8 mouse cellular contexts compared by ENCODE assay signal in genomic region chr11:102087081-102087751, GRCm38 (mm10). TPM values are rescaled to one million over a fixed set of nuclear protein-coding genes. Genes with fewer than 3 reads are reported as not detected.
DNase-seq lines count a peak whose midpoint lies in the region; ATAC-seq lines count a peak whose summit lies in the region.

No protein-coding gene starts in this region.

- peak; percentile 76 to 79 for DNase-seq in adrenal gland, adult 18-20 months (ENCODE audit: low spot score in 2 of 2)
- DNase-seq in embryo, embryonic 11 days, result peak; percentile 96
- DNase-seq in gastrocnemius, postnatal 25 days, result peak; percentile 43
- peak; percentile 82 to 89 for DNase-seq in left cerebral cortex, postnatal 14 days (ENCODE audit: low spot score in 2 of 2)
- DNase-seq in right cerebral cortex, postnatal 25 days, result peak; percentile 85
- DNase-seq in urinary bladder, postnatal 36 days (ENCODE audit: low spot score in 2 of 2), result peak; percentile 71 to 82

- H3K36me3 ChIP-seq in intestine, embryonic 15.5 days, result no peaks in the 10 kb centered on the region

- peak overlapping the region; percentile 68 for H3K4me3 ChIP-seq in intestine, embryonic 15.5 days (replicated peaks)

- peak; percentile 70 for ATAC-seq in intestine, embryonic 15.5 days
- peak; percentile 25 for ATAC-seq in megakaryocyte-erythroid progenitor cell, adult 5-6 weeks (replicated peaks; ENCODE audit: low FRiP score, low TSS enrichment, poor library complexity, severe bottlenecking)

- peak overlapping the region; percentile 53 for H3K9ac ChIP-seq in intestine, embryonic 15.5 days

- intact Hi-C loops in left cerebral cortex, postnatal 14 days (cut with DNase I), result no loop called here

- H3K4me2 ChIP-seq in intestine, embryonic 15.5 days (replicated peaks), result peak overlapping the region; percentile 97

- under 1% methylated on average over 39 of the region's 39 CpGs for WGBS in intestine, embryonic 15.5 days

- H3K27ac ChIP-seq in intestine, embryonic 15.5 days, result peak overlapping the region; percentile 77

- no peaks in the 10 kb centered on the region for H3K9me3 ChIP-seq in intestine, embryonic 15.5 days

- H3K4me1 ChIP-seq in intestine, embryonic 15.5 days (replicated peaks), result peaks cover 23% of the 10 kb centered on the region

- H3K27me3 ChIP-seq in intestine, embryonic 15.5 days (replicated peaks), result no peaks in the 10 kb centered on the region

RNA-seq across cellular contexts. Expression of gene Mpp2, which starts 1.1 kb away (rescaled TPM):
- total RNA-seq in adrenal gland, adult 18-20 months (2021), result 10 to 100 TPM in 1 of 2 experiments, 1 to 10 TPM in 1; 8.8 to 13.0 TPM
- 1 to 10 TPM; 1.2 to 2.1 TPM for total RNA-seq in gastrocnemius, postnatal 25 days (2021)
- 6.2 and 6.8 TPM in 2 replicates for polyA plus RNA-seq in intestine, embryonic 15.5 days (2015; fragmentation: Nextera tagmentation; extraction: Ambion mirVana)
- 100 to 1,000 TPM; 152 to 155 TPM for total RNA-seq in left cerebral cortex, postnatal 14 days (2021)
- total RNA-seq in megakaryocyte-erythroid progenitor cell, adult 5-6 weeks (2014; fragmentation: Nextera tagmentation), result 3.2 and 3.7 TPM in 2 replicates
- 3.1 and 4.2 TPM in 2 replicates for total RNA-seq in megakaryocyte-erythroid progenitor cell, adult 5-6 weeks (2017)

RNA-seq across cellular contexts. Expression of gene Ppy, which starts 13.9 kb away (rescaled TPM):
- not detected for total RNA-seq in adrenal gland, adult 18-20 months (2021)
- not detected for total RNA-seq in gastrocnemius, postnatal 25 days (2021)
- 4.5 and 6.2 TPM in 2 replicates for polyA plus RNA-seq in intestine, embryonic 15.5 days (2015; fragmentation: Nextera tagmentation; extraction: Ambion mirVana)
- not detected for total RNA-seq in left cerebral cortex, postnatal 14 days (2021)
- not detected in 2 replicates for total RNA-seq in megakaryocyte-erythroid progenitor cell, adult 5-6 weeks (2014; fragmentation: Nextera tagmentation)
- total RNA-seq in megakaryocyte-erythroid progenitor cell, adult 5-6 weeks (2017), result not detected in 2 replicates

RNA-seq across cellular contexts. Expression of gene Pyy, which starts 20.4 kb away (rescaled TPM):
- not detected for total RNA-seq in adrenal gland, adult 18-20 months (2021)
- total RNA-seq in gastrocnemius, postnatal 25 days (2021), result not detected
- polyA plus RNA-seq in intestine, embryonic 15.5 days (2015; fragmentation: Nextera tagmentation; extraction: Ambion mirVana), result 57.2 and 75.0 TPM in 2 replicates
- not detected for total RNA-seq in left cerebral cortex, postnatal 14 days (2021)
- not detected in 2 replicates for total RNA-seq in megakaryocyte-erythroid progenitor cell, adult 5-6 weeks (2014; fragmentation: Nextera tagmentation)
- not detected in 2 replicates for total RNA-seq in megakaryocyte-erythroid progenitor cell, adult 5-6 weeks (2017)

RNA-seq across cellular contexts. Expression of gene Cd300lg, which starts 45.9 kb away (rescaled TPM):
- 10 to 100 TPM; 32.4 to 33.4 TPM for total RNA-seq in adrenal gland, adult 18-20 months (2021)
- 10 to 100 TPM; 13.1 to 16.5 TPM for total RNA-seq in gastrocnemius, postnatal 25 days (2021)
- 0.98 and 1.6 TPM in 2 replicates for polyA plus RNA-seq in intestine, embryonic 15.5 days (2015; fragmentation: Nextera tagmentation; extraction: Ambion mirVana)
- total RNA-seq in left cerebral cortex, postnatal 14 days (2021), result not detected
- not detected in 2 replicates for total RNA-seq in megakaryocyte-erythroid progenitor cell, adult 5-6 weeks (2014; fragmentation: Nextera tagmentation)
- 1.8 TPM in 1 of 2 replicates, not detected in the other for total RNA-seq in megakaryocyte-erythroid progenitor cell, adult 5-6 weeks (2017)

RNA-seq across cellular contexts. Expression of gene Nags, which starts 58.1 kb away (rescaled TPM):
- total RNA-seq in adrenal gland, adult 18-20 months (2021), result under 1 TPM in 1 of 2 experiments, not detected in 1; 0.77 TPM
- total RNA-seq in gastrocnemius, postnatal 25 days (2021), result not detected
- 24.0 and 25.6 TPM in 2 replicates for polyA plus RNA-seq in intestine, embryonic 15.5 days (2015; fragmentation: Nextera tagmentation; extraction: Ambion mirVana)
- total RNA-seq in left cerebral cortex, postnatal 14 days (2021), result not detected
- 7.4 and 9.5 TPM in 2 replicates for total RNA-seq in megakaryocyte-erythroid progenitor cell, adult 5-6 weeks (2014; fragmentation: Nextera tagmentation)
- 1.6 and 2.1 TPM in 2 replicates for total RNA-seq in megakaryocyte-erythroid progenitor cell, adult 5-6 weeks (2017)

Comparison
In these comparisons a context has a peak if more than half of its experiments do, and no peak if none do; other contexts are left out.
1. Peak in every context shown above with its lines: DNase-seq, ATAC-seq, H3K4me3 ChIP-seq and H3K27ac ChIP-seq.
2. DNase-seq: peak in every context shown above with its lines; median percentile 96 in embryo, embryonic 11 days; 86 in left cerebral cortex, postnatal 14 days; 85 in right cerebral cortex, postnatal 25 days; 78 in adrenal gland, adult 18-20 months; 76 in urinary bladder, postnatal 36 days; 43 in gastrocnemius, postnatal 25 days.
3. RNA of gene Mpp2, which starts 1.1 kb away (total RNA-seq): 152 to 155 TPM in left cerebral cortex, postnatal 14 days; 8.8 to 13.0 TPM in adrenal gland, adult 18-20 months, 3.1 to 4.2 TPM in megakaryocyte-erythroid progenitor cell, adult 5-6 weeks and 1.2 to 2.1 TPM in gastrocnemius, postnatal 25 days; every median in the first group is over 10 times any median in the second.